Mouse (Mus musculus) C2C12 (cell line): ENCODE results near the gene Atrnl1. TPM values are rescaled to one million over a fixed set of nuclear protein-coding genes. Genes with fewer than 3 reads are reported as not detected.
"Not testable (repeated sequence)": the region's sequence is repeated elsewhere in the genome, so short reads cannot be mapped to it uniquely, and the experiment has no call there.

ENCODE experiments used
- H3K27me3 ChIP-seq: one replicate; pipeline ENCODE4 v1.6.1; 2011; ENCODE audit not compliant: control insufficient read depth, insufficient read depth, insufficient read length
- H3K36me3 ChIP-seq: one replicate; pipeline ENCODE4 v1.6.1; 2011; ENCODE audit not compliant: control insufficient read depth, insufficient read depth
- H3K4me3 ChIP-seq: one replicate; pipeline ENCODE4 v1.5.1; 2011; ENCODE audit warnings: mild to moderate bottlenecking, control low read depth; ENCODE audit not compliant: poor library complexity, insufficient read depth, severe bottlenecking
- H3K79me2 ChIP-seq: one replicate; pipeline ENCODE4 v1.6.1; 2011; ENCODE audit not compliant: control insufficient read depth, insufficient read depth
- H3K79me3 ChIP-seq: one replicate; pipeline ENCODE4 v1.6.1; 2011; ENCODE audit warnings: low read depth, control low read depth
- H3ac ChIP-seq: one replicate; pipeline ENCODE3; 2011; ENCODE audit warnings: low read depth; ENCODE audit not compliant: control insufficient read depth, insufficient read length
- CEBPB ChIP-seq: IDR thresholded peaks from one replicate; pipeline ENCODE4 v1.6.1; 2011; ENCODE audit warnings: low read depth, mild to moderate bottlenecking, control low read depth, moderate library complexity
- CTCF ChIP-seq: IDR thresholded peaks from one replicate; pipeline ENCODE4 v1.5.1; 2011; ENCODE audit not compliant: control insufficient read depth, insufficient read depth, insufficient read length
- FOSL1 ChIP-seq: IDR thresholded peaks from one replicate; pipeline ENCODE4 v1.8.0; 2011; ENCODE audit warnings: mild to moderate bottlenecking, low read length; ENCODE audit not compliant: poor library complexity, insufficient read depth, severe bottlenecking
- MAX ChIP-seq: IDR thresholded peaks from one replicate; pipeline ENCODE4 v1.6.1; 2011; ENCODE audit warnings: mild to moderate bottlenecking, control low read depth
- MYOD1 ChIP-seq: IDR thresholded peaks from one replicate; pipeline ENCODE4 v1.6.1; 2011; ENCODE audit warnings: low read depth; ENCODE audit not compliant: control insufficient read depth, insufficient read length
- MYOG ChIP-seq: IDR thresholded peaks from one replicate; pipeline ENCODE4 v1.6.1; 2011; ENCODE audit not compliant: control insufficient read depth, insufficient read length; ENCODE audit errors: extremely low read depth
- USF1 ChIP-seq: IDR thresholded peaks from one replicate; pipeline ENCODE4 v1.6.1; 2011; ENCODE audit warnings: low read depth, mild to moderate bottlenecking, control low read depth, moderate library complexity
- polyA plus RNA-seq: library from polyadenylated mRNA; unstranded; fragments of >200 nt; fragmentation: generic; extraction: Trizol; gene quantifications from one replicate; pipeline ENCODE4 v1.2.1, GENCODE M21; 2012; ENCODE audit warnings: missing spikeins

Gene Atrnl1
- polyA plus RNA-seq, 1 experiment: 3.3 TPM

GRCm38 (mm10) chr19:57868350-57868749 is 257.5 kb downstream of the Atrnl1 start:
- Histone ChIP-seq H3ac (no peak overlapping the region), H3K27me3 (no peaks in the 10 kb centered on the region), H3K79me2 (no peaks in the 10 kb centered on the region), H3K79me3 (no peaks in the 10 kb centered on the region), H3K4me3 (no peak overlapping the region), H3K36me3 (no peaks in the 10 kb centered on the region)
- TF ChIP-seq MAX (no peak), MYOD1 (no peak), MYOG (no peak), CTCF (no peak), CEBPB (no peak), FOSL1 (no peak), USF1 (no peak)

- Histone ChIP-seq H3K27me3 (no peaks in the 10 kb centered on the region), H3K79me2 (no peaks in the 10 kb centered on the region), H3K36me3 (no peaks in the 10 kb centered on the region), H3K79me3 (no peaks in the 10 kb centered on the region), H3ac (no peak overlapping the region), H3K4me3 (no peak overlapping the region)
- TF ChIP-seq CEBPB: no peak
- TF ChIP-seq MAX: no peak
- no peak for TF ChIP-seq MYOD1
- no peak for TF ChIP-seq USF1
Measured at GRCm38 (mm10) chr19:57870871-57871270, 260.0 kb downstream of the Atrnl1 start.

DNA sequence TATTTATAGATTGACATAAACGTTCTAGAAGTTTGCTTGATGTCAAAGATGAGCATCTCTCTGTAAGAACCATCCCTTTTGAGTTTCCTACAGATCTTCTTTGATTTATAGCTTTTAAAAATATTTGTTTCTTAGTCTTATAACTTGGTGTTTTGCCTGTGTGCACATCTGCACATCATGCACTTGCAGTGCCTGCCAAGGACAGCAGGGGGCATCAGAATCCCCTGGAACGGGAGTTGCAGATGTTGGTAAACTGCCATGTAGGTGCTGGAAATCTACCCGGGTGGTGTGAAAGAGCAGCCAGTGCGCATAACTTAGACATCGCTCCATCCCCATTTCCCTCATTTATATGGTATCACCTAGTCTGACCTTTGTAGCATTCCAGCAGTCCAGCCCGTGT is 265.2 kb downstream of the Atrnl1 start:
- no peaks in the 10 kb centered on the region for H3K79me2 ChIP-seq
- no peak overlapping the region for H3ac ChIP-seq
- no peak for TF ChIP-seq CEBPB
- no peak for TF ChIP-seq CTCF
- no peak for TF ChIP-seq MAX
- TF ChIP-seq USF1: no peak
- no peak for TF ChIP-seq MYOD1
- H3K36me3 ChIP-seq: no peaks in the 10 kb centered on the region
- no peaks in the 10 kb centered on the region for H3K79me3 ChIP-seq
- no peak overlapping the region for H3K4me3 ChIP-seq
- H3K27me3 ChIP-seq: no peaks in the 10 kb centered on the region

DNA sequence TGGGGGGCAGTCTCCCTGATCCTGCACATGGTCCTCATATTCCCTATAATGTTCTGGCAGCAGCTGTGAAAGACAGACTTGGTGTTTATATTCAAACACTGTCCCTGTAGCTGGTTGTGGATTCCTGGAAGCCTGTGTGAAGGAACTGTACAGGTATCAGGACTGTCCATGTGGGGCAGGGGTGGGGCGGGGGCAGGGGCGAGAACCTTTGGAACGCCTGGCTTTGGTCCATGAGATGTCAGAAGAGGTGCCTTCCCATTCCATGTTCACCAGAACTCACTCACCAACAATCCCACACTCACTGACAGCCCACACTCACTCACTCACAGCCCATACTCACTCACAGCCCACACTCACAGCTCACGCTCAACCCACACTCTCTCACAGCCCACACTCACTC is 266.5 kb downstream of the Atrnl1 start:
- no peaks in the 10 kb centered on the region for H3K79me3 ChIP-seq
- H3K79me2 ChIP-seq: no peaks in the 10 kb centered on the region
- no peaks in the 10 kb centered on the region for H3K36me3 ChIP-seq
- H3ac ChIP-seq: no peak overlapping the region
- no peaks in the 10 kb centered on the region for H3K27me3 ChIP-seq
- no peak overlapping the region for H3K4me3 ChIP-seq
- TF ChIP-seq USF1: no peak

DNA sequence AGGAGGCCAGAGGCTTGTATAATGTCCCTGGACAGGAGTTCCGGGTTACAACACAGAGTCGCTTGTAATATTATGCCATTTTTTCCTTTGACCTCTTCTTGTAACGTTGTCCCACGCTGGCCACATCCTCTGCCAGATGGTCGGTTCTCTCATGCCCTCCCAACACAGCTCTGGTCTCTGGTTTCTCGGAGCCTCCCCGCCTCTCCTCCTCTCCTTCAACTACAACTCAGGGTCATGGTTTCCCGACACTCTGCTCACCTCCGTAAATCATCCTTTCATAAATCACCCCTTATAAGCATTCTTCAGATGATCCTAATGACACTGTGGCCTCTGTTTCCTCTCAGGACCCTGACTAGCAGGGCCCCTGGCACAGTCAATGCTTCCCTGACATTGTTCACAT is 267.7 kb downstream of the Atrnl1 start:
- Histone ChIP-seq H3ac (no peak overlapping the region), H3K27me3 (no peaks in the 10 kb centered on the region), H3K36me3 (no peaks in the 10 kb centered on the region), H3K79me2 (no peaks in the 10 kb centered on the region), H3K4me3 (no peak overlapping the region), H3K79me3 (no peaks in the 10 kb centered on the region)
- TF ChIP-seq MAX: no peak
- no peak for TF ChIP-seq USF1
- no peak for TF ChIP-seq FOSL1
- no peak for TF ChIP-seq MYOD1
- no peak for TF ChIP-seq MYOG
- TF ChIP-seq CEBPB: no peak
- TF ChIP-seq CTCF: no peak

DNA sequence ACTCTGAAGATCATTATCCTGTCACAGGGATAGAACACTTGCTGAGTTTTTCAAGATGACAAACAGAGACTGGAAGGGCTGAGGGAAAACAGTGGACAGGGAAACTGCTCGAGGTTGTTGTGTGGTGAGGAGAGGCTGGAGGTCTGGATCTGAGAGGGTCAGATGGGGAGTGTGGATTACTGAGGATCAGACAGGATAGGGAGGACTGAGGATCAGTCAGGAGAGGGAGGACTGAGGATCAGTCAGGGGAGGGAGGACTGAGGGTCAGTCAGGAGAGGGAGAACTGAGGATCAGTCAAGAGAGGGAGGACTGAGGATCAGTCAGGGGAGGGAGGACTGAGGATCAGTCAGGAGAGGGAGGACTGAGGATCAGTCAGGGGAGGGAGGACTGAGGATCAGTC is 269.0 kb downstream of the Atrnl1 start:
- H3K79me3 ChIP-seq, H3K27me3 ChIP-seq, H3K36me3 ChIP-seq, H3K4me3 ChIP-seq, H3ac ChIP-seq, H3K79me2 ChIP-seq: not testable (repeated sequence)

GRCm38 (mm10) chr19:57881927-57882326 is 271.1 kb downstream of the Atrnl1 start:
- H3K4me3 ChIP-seq: no peak overlapping the region
- no peaks in the 10 kb centered on the region for H3K79me3 ChIP-seq
- H3K27me3 ChIP-seq: no peaks in the 10 kb centered on the region
- no peak overlapping the region for H3ac ChIP-seq
- H3K36me3 ChIP-seq: no peaks in the 10 kb centered on the region
- TF ChIP-seq FOSL1: peak; percentile 64
- TF ChIP-seq MAX: no peak
- TF ChIP-seq CEBPB: no peak
- H3K79me2 ChIP-seq: no peaks in the 10 kb centered on the region
